21 mouse cellular contexts compared by ENCODE assay signal in the genomic region with DNA sequence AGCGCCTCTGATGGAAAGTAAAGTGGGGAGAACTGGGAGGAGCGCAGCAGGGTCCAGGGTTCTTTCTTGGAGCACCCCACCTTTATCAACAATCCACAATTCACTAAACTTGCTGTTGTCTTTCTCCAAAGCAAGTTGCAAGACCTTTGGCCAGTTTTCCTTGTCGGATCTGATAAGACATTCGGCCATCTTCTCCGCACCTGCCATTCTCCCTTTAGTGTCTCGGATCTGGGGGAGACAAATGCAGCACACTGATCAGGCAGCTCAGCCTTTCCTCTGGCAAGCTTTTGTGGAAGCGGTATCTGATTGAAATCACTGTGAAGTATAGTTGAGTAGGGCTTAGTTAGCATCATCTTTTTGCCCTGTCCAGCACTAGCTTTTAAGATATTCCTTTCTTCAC. TPM values are rescaled to one million over a fixed set of nuclear protein-coding genes. Genes with fewer than 3 reads are reported as not detected.
DNase-seq lines count a peak whose midpoint lies in the region; ATAC-seq and TF ChIP-seq lines count a peak whose summit lies in the region.
"Had no signal": no experiment of that assay in that cellular context is flagged by ENCODE, and none has a peak within 500 bp of the region (broad histone marks: within the 10 kb centered on the region; RNA-seq: fewer than 3 reads in every experiment).

No protein-coding gene starts in this region.

- peak; percentile 39 for DNase-seq in midbrain, embryonic 11.5 days (ENCODE audit: low spot score, missing footprints)
- DNase-seq in R1 (ENCODE audit: low read depth, low spot score), result peak; percentile 60
- DNase-seq in kidney, adult 18-20 months, result no peak
- DNase-seq: adrenal gland, adult 2 months; adrenal gland, postnatal 10 days; adrenal gland, postnatal 25 days; cerebellum, adult 11 months; cerebellum, adult 18-20 months; cerebellum, adult 8-10 months; cerebellum, adult 9-11 months; cerebellum, postnatal 14 days; forebrain, postnatal 0 days had no signal

- H3K27me3 ChIP-seq in midbrain, embryonic 11.5 days (ENCODE audit: control insufficient read depth, insufficient read depth, low read length), result no peaks in the 10 kb centered on the region
- no peaks in the 10 kb centered on the region for H3K27me3 ChIP-seq in midbrain, embryonic 13.5 days
- no peaks in the 10 kb centered on the region for H3K27me3 ChIP-seq in ES-Bruce4 (ENCODE audit: control insufficient read depth, insufficient read depth, low read length, poor library complexity, severe bottlenecking)
- no peaks in the 10 kb centered on the region for H3K27me3 ChIP-seq in intestine, postnatal 0 days (replicated peaks; ENCODE audit: control insufficient read depth, insufficient read depth, low read length)
- H3K27me3 ChIP-seq: embryonic facial prominence, embryonic 12.5 days; forebrain, embryonic 13.5 days; forebrain, embryonic 15.5 days; Patski had no signal

- no peaks in the 10 kb centered on the region for H3K36me3 ChIP-seq in midbrain, embryonic 11.5 days (ENCODE audit: control insufficient read depth, insufficient read depth, low read length)
- no peaks in the 10 kb centered on the region for H3K36me3 ChIP-seq in midbrain, embryonic 13.5 days
- no peaks in the 10 kb centered on the region for H3K36me3 ChIP-seq in ES-Bruce4 (ENCODE audit: control insufficient read depth, insufficient read depth, low read length, poor library complexity, severe bottlenecking)
- peaks cover 38% of the 10 kb centered on the region for H3K36me3 ChIP-seq in intestine, postnatal 0 days (ENCODE audit: control insufficient read depth, insufficient read depth)
- H3K36me3 ChIP-seq: embryonic facial prominence, embryonic 10.5 days; embryonic facial prominence, embryonic 12.5 days; forebrain, embryonic 15.5 days; G1E had no signal

- no peak for TF ChIP-seq POLR2A in ES-Bruce4 (IDR thresholded peaks at IDR 0.05; ENCODE audit: insufficient read depth, low read length)

- no peak overlapping the region for H3K4me3 ChIP-seq in midbrain, embryonic 11.5 days (ENCODE audit: low read depth, low read length)
- H3K4me3 ChIP-seq in midbrain, embryonic 13.5 days (replicated peaks), result no peak overlapping the region
- peak overlapping the region; percentile 37 for H3K4me3 ChIP-seq in ES-Bruce4 (ENCODE audit: low read depth, low read length)
- H3K4me3 ChIP-seq in intestine, postnatal 0 days (ENCODE audit: low read depth, low read length), result no peak overlapping the region
- H3K4me3 ChIP-seq: embryonic facial prominence, embryonic 10.5 days; embryonic facial prominence, embryonic 12.5 days; forebrain, embryonic 13.5 days; forebrain, embryonic 15.5 days had no signal

- no peak overlapping the region for H3K9ac ChIP-seq in midbrain, embryonic 11.5 days (ENCODE audit: low read length)
- no peak overlapping the region for H3K9ac ChIP-seq in midbrain, embryonic 13.5 days (replicated peaks)
- H3K9ac ChIP-seq in ES-Bruce4 (ENCODE audit: low read depth, poor library complexity, severe bottlenecking), result peak overlapping the region; percentile 47; the same call in 1 of the 2 replicates
- no peak overlapping the region for H3K9ac ChIP-seq in intestine, postnatal 0 days (ENCODE audit: low read depth, low read length)
- H3K9ac ChIP-seq: embryonic facial prominence, embryonic 12.5 days; forebrain, embryonic 13.5 days; forebrain, embryonic 15.5 days; forebrain, postnatal 0 days had no signal

- WGBS in midbrain, embryonic 11.5 days, result 93% methylated on average over 7 of the region's 7 CpGs
- WGBS in midbrain, embryonic 13.5 days, result 94% methylated on average over 7 of the region's 7 CpGs
- WGBS in intestine, postnatal 0 days, result 75% methylated on average over 7 of the region's 7 CpGs

- H3K4me2 ChIP-seq in midbrain, embryonic 11.5 days, result no peak overlapping the region
- no peak overlapping the region for H3K4me2 ChIP-seq in midbrain, embryonic 13.5 days (replicated peaks)
- no peak overlapping the region for H3K4me2 ChIP-seq in intestine, postnatal 0 days (replicated peaks; ENCODE audit: low read depth)
- H3K4me2 ChIP-seq: embryonic facial prominence, embryonic 12.5 days; forebrain, embryonic 13.5 days; forebrain, embryonic 15.5 days had no signal

- no peaks in the 10 kb centered on the region for H3K9me3 ChIP-seq in midbrain, embryonic 11.5 days (ENCODE audit: control insufficient read depth, low read length)
- no peaks in the 10 kb centered on the region for H3K9me3 ChIP-seq in midbrain, embryonic 13.5 days
- no peaks in the 10 kb centered on the region for H3K9me3 ChIP-seq in ES-Bruce4 (replicated peaks; ENCODE audit: control insufficient read depth, insufficient read depth, low read length, poor library complexity, severe bottlenecking)
- H3K9me3 ChIP-seq in intestine, postnatal 0 days (ENCODE audit: control insufficient read depth), result no peaks in the 10 kb centered on the region
- H3K9me3 ChIP-seq: embryonic facial prominence, embryonic 10.5 days; embryonic facial prominence, embryonic 12.5 days; forebrain, embryonic 13.5 days; forebrain, embryonic 15.5 days; G1E had no signal

- H3K27ac ChIP-seq in midbrain, embryonic 11.5 days (ENCODE audit: low read depth, low read length), result no peak overlapping the region
- no peak overlapping the region for H3K27ac ChIP-seq in midbrain, embryonic 13.5 days
- peak overlapping the region; percentile 92 for H3K27ac ChIP-seq in ES-Bruce4 (ENCODE audit: insufficient read depth, low read length)
- no peak overlapping the region for H3K27ac ChIP-seq in intestine, postnatal 0 days (ENCODE audit: low read depth, low read length)
- H3K27ac ChIP-seq: embryonic facial prominence, embryonic 10.5 days; embryonic facial prominence, embryonic 12.5 days; forebrain, embryonic 13.5 days; forebrain, embryonic 15.5 days had no signal

- no peak for ATAC-seq in midbrain, embryonic 11.5 days (ENCODE audit: low FRiP score)
- no peak for ATAC-seq in midbrain, embryonic 13.5 days
- no peak for ATAC-seq in intestine, postnatal 0 days
- ATAC-seq: forebrain, embryonic 13.5 days; forebrain, embryonic 15.5 days; forebrain, postnatal 0 days; Patski had no signal

- no peak for TF ChIP-seq EP300 in ES-Bruce4 (IDR thresholded peaks at IDR 0.05; ENCODE audit: insufficient read depth, low read depth, low read length)

- no peaks in the 10 kb centered on the region for H3K4me1 ChIP-seq in midbrain, embryonic 11.5 days (ENCODE audit: control insufficient read depth, insufficient read depth, low read length)
- no peaks in the 10 kb centered on the region for H3K4me1 ChIP-seq in midbrain, embryonic 13.5 days (replicated peaks)
- H3K4me1 ChIP-seq in ES-Bruce4 (ENCODE audit: control insufficient read depth, insufficient read depth, low read length), result peaks cover 3% of the 10 kb centered on the region
- no peaks in the 10 kb centered on the region for H3K4me1 ChIP-seq in intestine, postnatal 0 days (replicated peaks; ENCODE audit: control insufficient read depth, insufficient read depth, low read length)
- H3K4me1 ChIP-seq: embryonic facial prominence, embryonic 10.5 days; embryonic facial prominence, embryonic 12.5 days; forebrain, embryonic 13.5 days; forebrain, embryonic 15.5 days had no signal

- TF ChIP-seq CTCF in ES-Bruce4 (IDR thresholded peaks at IDR 0.05; ENCODE audit: low read depth, low read length), result no peak
- TF ChIP-seq CTCF in intestine, postnatal 0 days (IDR thresholded peaks at IDR 0.05; ENCODE audit: low read depth), result no peak

RNA-seq across cellular contexts. Expression of gene Ddx58, which starts 11.7 kb away (rescaled TPM):
- 2.1 and 3.0 TPM in 2 replicates for polyA plus RNA-seq in midbrain, embryonic 11.5 days (2014; fragmentation: Nextera tagmentation; extraction: Ambion mirVana)
- polyA plus RNA-seq in midbrain, embryonic 13.5 days (2015; fragmentation: Nextera tagmentation; extraction: Ambion mirVana), result 3.0 and 3.1 TPM in 2 replicates
- polyA plus RNA-seq in ES-Bruce4 (2011; ENCODE audit: insufficient read depth, insufficient read length, low read depth, missing spikeins), result 43.6 and 45.1 TPM in 2 replicates
- polyA plus RNA-seq in intestine, postnatal 0 days (2015; fragmentation: Nextera tagmentation; extraction: Ambion mirVana), result 18.0 and 19.3 TPM in 2 replicates

RNA-seq across cellular contexts. Expression of gene Smim27, which starts 41.5 kb away (rescaled TPM):
- polyA plus RNA-seq in midbrain, embryonic 11.5 days (2014; fragmentation: Nextera tagmentation; extraction: Ambion mirVana), result 28.8 and 38.0 TPM in 2 replicates
- 20.9 and 23.0 TPM in 2 replicates for polyA plus RNA-seq in midbrain, embryonic 13.5 days (2015; fragmentation: Nextera tagmentation; extraction: Ambion mirVana)
- polyA plus RNA-seq in ES-Bruce4 (2011; ENCODE audit: insufficient read depth, insufficient read length, low read depth, missing spikeins), result 4.4 and 4.5 TPM in 2 replicates
- 35.4 and 42.9 TPM in 2 replicates for polyA plus RNA-seq in intestine, postnatal 0 days (2015; fragmentation: Nextera tagmentation; extraction: Ambion mirVana)

RNA-seq across cellular contexts. Expression of gene Topors, which starts 41.8 kb away (rescaled TPM):
- polyA plus RNA-seq in midbrain, embryonic 11.5 days (2014; fragmentation: Nextera tagmentation; extraction: Ambion mirVana), result 48.9 and 52.3 TPM in 2 replicates
- 35.0 and 36.7 TPM in 2 replicates for polyA plus RNA-seq in midbrain, embryonic 13.5 days (2015; fragmentation: Nextera tagmentation; extraction: Ambion mirVana)
- polyA plus RNA-seq in ES-Bruce4 (2011; ENCODE audit: insufficient read depth, insufficient read length, low read depth, missing spikeins), result 62.2 and 66.3 TPM in 2 replicates
- 18.3 and 19.8 TPM in 2 replicates for polyA plus RNA-seq in intestine, postnatal 0 days (2015; fragmentation: Nextera tagmentation; extraction: Ambion mirVana)

RNA-seq across cellular contexts. Expression of gene Ndufb6, which starts 51.3 kb away (rescaled TPM):
- polyA plus RNA-seq in midbrain, embryonic 11.5 days (2014; fragmentation: Nextera tagmentation; extraction: Ambion mirVana), result 280 and 289 TPM in 2 replicates
- polyA plus RNA-seq in midbrain, embryonic 13.5 days (2015; fragmentation: Nextera tagmentation; extraction: Ambion mirVana), result 280 and 282 TPM in 2 replicates
- 151 and 188 TPM in 2 replicates for polyA plus RNA-seq in ES-Bruce4 (2011; ENCODE audit: insufficient read depth, insufficient read length, low read depth, missing spikeins)
- polyA plus RNA-seq in intestine, postnatal 0 days (2015; fragmentation: Nextera tagmentation; extraction: Ambion mirVana), result 370 and 403 TPM in 2 replicates
